In genomic region chr11:102296491-102297472, GRCm38 (mm10) we compare ENCODE assay signal across 8 mouse cellular contexts. TPM values are rescaled to one million over a fixed set of nuclear protein-coding genes. Genes with fewer than 3 reads are reported as not detected.
DNase-seq lines count a peak whose midpoint lies in the region; ATAC-seq and TF ChIP-seq lines count a peak whose summit lies in the region.

TSS of gene Atxn7l3 (minus strand) at chr11:102296631.

- TF ChIP-seq CTCF in lung, postnatal 0 days (IDR thresholded peaks at IDR 0.05): no peak

- WGBS in hindbrain, embryonic 10.5 days: under 1% methylated on average over 115 of the region's 125 CpGs
- 1% methylated on average over 23 of the region's 125 CpGs for WGBS in lung, postnatal 0 days

- peak; percentile 91 for ATAC-seq in frontal cortex, adult (ENCODE audit: low TSS enrichment)
- peak; percentile 96 for ATAC-seq in lung, postnatal 0 days

- no peaks in the 10 kb centered on the region for H3K9me3 ChIP-seq in hindbrain, embryonic 10.5 days
- H3K9me3 ChIP-seq in lung, postnatal 0 days (ENCODE audit: low read length): no peaks in the 10 kb centered on the region

- H3K4me1 ChIP-seq in hindbrain, embryonic 10.5 days (replicated peaks): peaks cover 39% of the 10 kb centered on the region
- H3K4me1 ChIP-seq in lung, postnatal 0 days (ENCODE audit: insufficient read depth, low read depth, low read length): peaks cover 6% of the 10 kb centered on the region; the same call in 1 of the 2 replicates

- peak within 1 kb of the TSS; percentile 83 for H3K4me2 ChIP-seq in lung, postnatal 0 days (replicated peaks; ENCODE audit: low read depth, low read length)

- no peaks in the 10 kb centered on the region for H3K27me3 ChIP-seq in hindbrain, embryonic 10.5 days (ENCODE audit: insufficient read depth, poor library complexity, severe bottlenecking)
- H3K27me3 ChIP-seq in lung, postnatal 0 days (replicated peaks; ENCODE audit: insufficient read depth, low read length): no peaks in the 10 kb centered on the region

- no peak for TF ChIP-seq EP300 in lung, postnatal 0 days (IDR thresholded peaks at IDR 0.05)

- peak within 1 kb of the TSS; percentile 87 for H3K9ac ChIP-seq in lung, postnatal 0 days (replicated peaks; ENCODE audit: low read depth)

- DNase-seq in MEL-GATA-1-ER (ENCODE audit: extremely low read depth, low read depth): peak; percentile 93
- DNase-seq in cerebellum, adult 8-10 months: peak; percentile 97
- peak; percentile 99 for DNase-seq in hindbrain, embryonic 10.5 days (ENCODE audit: low spot score)
- DNase-seq in layer of hippocampus, adult 9-11 months: peak; percentile 99
- peak; percentile 100 for DNase-seq in lung, postnatal 0 days (ENCODE audit: low spot score)
- peak; percentile 94 for DNase-seq in ovary, postnatal 14 days (ENCODE audit: low spot score)
- DNase-seq in thymus, postnatal 14 days: peak; percentile 100

- peak within 1 kb of the TSS; percentile 98 for H3K27ac ChIP-seq in hindbrain, embryonic 10.5 days
- H3K27ac ChIP-seq in lung, postnatal 0 days (ENCODE audit: low read length): peak within 1 kb of the TSS; percentile 97

- H3K36me3 ChIP-seq in hindbrain, embryonic 10.5 days: peaks cover 33% of the 10 kb centered on the region
- peaks cover 10% of the 10 kb centered on the region for H3K36me3 ChIP-seq in lung, postnatal 0 days (ENCODE audit: insufficient read depth, low read length)

- H3K4me3 ChIP-seq in hindbrain, embryonic 10.5 days: peak within 1 kb of the TSS; percentile 84
- H3K4me3 ChIP-seq in lung, postnatal 0 days (ENCODE audit: low read depth, low read length): peak within 1 kb of the TSS; percentile 88

RNA-seq across cellular contexts. Expression of gene Atxn7l3, which starts in this region (rescaled TPM):
- polyA plus RNA-seq in hindbrain, embryonic 10.5 days (2016; fragmentation: Nextera tagmentation; extraction: Ambion mirVana): 16.8 and 18.7 TPM in 2 replicates
- 9.6 and 10.2 TPM in 2 replicates for polyA plus RNA-seq in lung, postnatal 0 days (2015; fragmentation: Nextera tagmentation; extraction: Ambion mirVana)

Comparison
In these comparisons a context has a peak if more than half of its experiments do, and no peak if none do; other contexts are left out.
1. Peak in every context shown above with its lines: DNase-seq, ATAC-seq, H3K4me3 ChIP-seq and H3K27ac ChIP-seq.